Mouse (Mus musculus) ovary, postnatal 36 days (tissue): ENCODE data around the gene Btbd16.
A peak's percentile ranks its signal among the peaks of the same experiment; 100 is the strongest.

ENCODE experiments used
- DNase-seq: peaks from one replicate; pipeline ENCODE4 v3.0.0; 2022; ENCODE audit warnings: low spot score, mixed read lengths

Gene Btbd16

DNA sequence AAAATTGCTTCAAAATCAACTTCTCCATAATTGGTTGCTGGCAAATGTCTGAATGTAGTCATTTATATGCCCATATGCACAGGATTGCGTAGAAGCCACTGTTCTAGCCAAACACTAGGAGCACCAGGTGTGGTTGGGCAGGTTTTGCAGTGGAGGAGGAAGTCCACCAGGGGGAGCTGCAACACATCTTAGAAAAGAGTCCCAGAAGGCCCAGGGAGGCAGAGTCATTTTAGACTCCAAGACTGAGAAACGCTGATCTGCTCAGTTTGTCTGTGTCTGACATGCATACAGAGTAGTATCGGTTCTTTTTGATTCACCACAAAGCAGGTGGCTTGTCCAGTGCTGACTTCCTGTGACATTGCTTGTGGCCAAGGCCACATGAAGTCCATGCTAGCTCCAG lies 3.2 kb upstream of the Btbd16 start:
- DNase-seq, result peak; percentile 75

DNA sequence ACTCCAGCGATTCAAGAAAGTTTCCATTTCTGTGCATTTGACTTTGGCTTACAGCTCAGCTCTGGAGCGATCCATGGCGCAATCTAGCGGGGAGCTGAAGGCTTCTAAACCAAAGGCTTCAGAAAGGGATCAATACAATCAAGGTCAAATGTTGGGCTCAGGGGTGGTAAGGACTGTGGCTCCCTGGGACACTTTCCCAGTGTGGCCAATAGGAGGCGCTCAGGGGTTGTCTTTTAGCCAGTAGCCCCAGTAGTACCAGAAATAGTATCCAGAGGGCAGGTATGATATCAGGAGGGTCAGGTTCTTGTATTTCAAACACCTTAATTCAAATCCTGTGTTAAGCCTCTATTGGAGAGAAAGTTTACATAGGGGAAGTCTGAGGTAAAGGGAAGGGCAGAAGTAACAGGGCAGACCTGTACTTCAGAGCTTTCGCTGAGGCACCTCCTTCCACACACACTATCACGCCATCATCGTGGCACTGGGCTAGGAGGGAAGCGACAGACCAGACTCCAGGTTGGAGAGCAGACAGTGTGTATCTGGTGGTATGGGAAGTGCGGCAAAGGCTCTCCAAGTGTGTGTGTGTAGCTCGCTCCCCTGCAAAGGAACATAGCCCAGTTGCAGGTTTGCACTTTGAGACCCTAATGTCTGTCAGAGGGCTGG lies 568 bp upstream of the Btbd16 start:
- peak; percentile 64 for DNase-seq

DNA sequence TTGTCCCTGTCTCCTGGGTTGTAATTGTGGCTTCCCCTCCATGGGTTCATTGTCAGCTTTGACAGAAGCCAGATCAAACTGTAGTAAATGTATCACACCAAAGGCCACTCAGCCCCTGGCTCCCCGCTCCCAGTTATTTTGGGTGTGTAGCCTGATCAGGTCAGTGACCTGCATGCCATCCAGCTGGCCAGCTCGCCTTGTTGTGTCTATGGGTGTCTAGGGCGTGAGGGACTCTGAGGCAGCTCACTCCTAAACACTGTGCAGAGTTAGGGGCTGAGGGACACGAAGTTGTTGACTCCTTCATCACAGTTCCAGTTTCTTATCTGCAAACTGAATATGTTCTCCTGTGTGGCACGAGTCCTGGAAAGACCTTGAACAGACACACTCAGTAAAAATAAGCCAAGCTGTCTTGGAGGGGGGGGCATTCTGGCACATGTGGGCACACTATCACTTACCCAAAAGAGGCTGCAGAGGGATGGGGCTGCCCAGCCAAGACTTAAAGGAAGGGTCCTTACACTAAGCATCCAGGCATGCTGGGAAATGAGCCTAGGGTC lies 7.1 kb downstream of the Btbd16 start:
- peak; percentile 67 for DNase-seq

DNA sequence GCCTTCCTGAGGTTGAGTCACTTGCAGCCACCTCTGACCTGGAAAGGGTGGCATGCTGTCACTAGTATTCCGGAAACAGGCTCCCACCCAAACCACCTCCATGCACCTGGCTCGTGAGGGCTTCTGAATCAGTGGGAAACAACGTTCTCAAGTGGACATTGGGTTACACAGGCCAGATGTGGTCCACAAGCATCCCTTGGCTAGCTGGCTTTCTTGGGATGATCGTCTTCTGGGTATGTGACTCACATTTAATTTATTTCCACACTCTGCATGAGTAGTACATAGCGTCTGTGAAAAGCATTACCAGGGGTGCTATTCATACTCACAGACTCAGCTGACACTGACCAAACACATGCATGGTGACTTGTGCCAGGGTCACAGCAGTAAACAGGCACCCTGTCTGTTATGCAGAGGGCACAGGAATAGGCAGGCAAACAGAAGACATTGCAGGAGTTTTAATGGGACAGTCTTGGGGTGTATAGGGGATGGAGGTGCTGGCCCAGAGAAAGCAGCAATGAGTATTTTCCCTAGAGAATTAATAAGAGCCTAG lies 8.7 kb downstream of the Btbd16 start:
- no peak for DNase-seq

GRCm38 (mm10) chr7:130785923-130786575 lies 12.2 kb downstream of the Btbd16 start:
- peak; percentile 20 for DNase-seq

GRCm38 (mm10) chr7:130786708-130787107 lies 12.8 kb downstream of the Btbd16 start:
- DNase-seq, result peak; percentile 67

- DNase-seq, result no peak
Observed at GRCm38 (mm10) chr7:130787537-130787936, 13.7 kb downstream of the Btbd16 start.

- DNase-seq, result no peak
Observed at GRCm38 (mm10) chr7:130788950-130789349, 15.1 kb downstream of the Btbd16 start.

DNA sequence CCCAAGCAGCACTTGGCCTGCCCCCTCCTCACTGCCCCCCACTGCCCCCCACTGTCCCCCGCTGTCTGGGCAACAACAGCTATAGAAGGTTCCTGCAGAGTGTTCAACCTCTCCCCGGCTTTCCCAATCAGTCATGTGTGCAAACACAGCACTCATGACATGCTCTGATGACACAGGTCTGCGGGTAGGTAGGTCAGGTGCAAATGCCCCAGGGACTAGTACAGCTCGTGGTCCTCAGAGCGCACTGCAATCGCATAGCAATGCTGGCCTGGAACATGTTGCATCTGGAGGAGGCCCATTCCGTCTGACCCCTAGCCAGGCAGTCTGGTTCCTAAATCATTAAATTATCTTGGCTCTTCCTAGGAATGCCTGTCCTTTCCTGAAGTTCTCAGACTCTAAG lies 15.6 kb downstream of the Btbd16 start:
- no peak for DNase-seq

GRCm38 (mm10) chr7:130793671-130794070 lies 19.8 kb downstream of the Btbd16 start:
- no peak for DNase-seq

- no peak for DNase-seq
Observed at GRCm38 (mm10) chr7:130796786-130797185, 22.9 kb downstream of the Btbd16 start.

DNA sequence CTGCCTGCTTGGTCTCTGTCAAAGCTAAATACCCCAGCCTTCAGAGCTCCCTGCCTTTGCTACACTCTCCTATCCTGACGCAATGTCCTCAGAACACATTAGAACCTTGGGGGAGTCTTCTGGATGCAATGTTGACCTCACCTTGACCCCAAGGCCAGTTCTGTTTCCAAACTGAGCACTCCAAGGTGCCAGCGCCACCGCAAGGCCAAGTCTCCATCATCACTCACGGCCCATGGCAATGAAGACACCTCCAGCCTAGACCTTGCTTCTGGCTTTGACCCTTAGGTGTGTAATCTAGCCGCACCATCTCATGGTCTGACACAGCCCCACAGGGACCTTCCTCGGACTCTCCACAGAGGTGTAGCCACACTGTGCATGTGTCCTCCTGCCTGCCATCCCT lies 23.7 kb downstream of the Btbd16 start:
- DNase-seq, result no peak

DNA sequence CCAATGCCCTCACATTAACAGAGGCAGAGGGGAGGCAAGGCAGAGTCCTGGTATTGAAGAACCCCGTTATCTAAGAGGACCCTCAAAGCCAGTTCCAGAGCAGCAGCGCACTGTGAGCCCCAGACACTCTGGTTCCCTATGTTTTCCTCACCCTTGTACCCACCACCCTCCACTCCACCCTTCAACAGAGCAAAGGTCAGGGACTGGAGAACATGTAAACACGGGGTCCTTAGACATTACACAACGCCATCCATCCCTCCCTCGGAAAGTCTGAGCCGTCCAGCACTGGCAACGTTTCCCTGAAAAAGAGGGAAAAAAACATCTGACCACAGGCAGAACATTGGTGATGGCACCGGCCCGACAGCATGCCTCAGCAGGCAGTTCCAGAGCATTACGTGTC lies 25.5 kb downstream of the Btbd16 start:
- no peak for DNase-seq

DNA sequence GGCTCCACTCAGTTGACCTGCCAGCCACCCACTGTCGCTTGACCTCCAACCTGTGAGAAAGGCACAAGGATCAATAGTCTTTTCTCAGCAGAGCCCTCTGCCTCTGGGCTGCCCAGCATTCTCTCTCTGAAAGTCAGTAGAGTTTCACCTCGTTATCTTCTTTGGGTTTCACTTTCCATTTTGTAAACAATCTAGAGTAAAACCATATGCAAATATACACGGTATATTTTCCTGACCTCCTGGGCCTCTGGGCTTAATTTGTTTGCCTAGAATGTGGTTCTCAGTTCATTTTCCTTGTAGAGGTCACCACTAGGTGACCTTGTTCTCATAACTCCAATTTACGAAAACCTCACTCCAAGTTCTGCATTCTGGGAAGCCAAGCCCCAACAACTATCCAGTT lies 26.8 kb downstream of the Btbd16 start:
- DNase-seq, result no peak

DNA sequence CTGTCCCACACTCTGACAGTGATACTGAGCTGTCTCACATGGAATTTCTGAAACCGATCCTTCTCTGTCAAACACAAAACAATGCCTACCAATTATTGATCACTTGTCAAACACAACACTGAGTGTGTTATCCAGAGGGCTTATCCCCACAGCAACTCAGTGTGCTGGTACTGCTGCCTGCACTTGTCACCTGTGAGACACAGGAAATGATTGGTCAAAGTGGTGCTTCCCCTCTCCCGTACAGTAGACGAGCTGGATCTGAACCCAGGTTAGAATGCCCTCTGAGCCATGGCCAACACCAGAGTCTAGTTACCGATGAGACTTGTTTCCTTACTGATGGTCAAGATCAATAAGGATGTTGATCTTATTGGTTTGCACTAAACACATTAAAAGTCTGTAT lies 27.9 kb downstream of the Btbd16 start:
- DNase-seq, result no peak

- DNase-seq, result no peak
Observed at GRCm38 (mm10) chr7:130803251-130803825, 29.5 kb downstream of the Btbd16 start.

GRCm38 (mm10) chr7:130804991-130805390 lies 31.1 kb downstream of the Btbd16 start:
- no peak for DNase-seq

- peak; percentile 41 for DNase-seq
Observed at GRCm38 (mm10) chr7:130807749-130808148, 33.9 kb downstream of the Btbd16 start.

GRCm38 (mm10) chr7:130808694-130809093 lies 34.8 kb downstream of the Btbd16 start:
- DNase-seq, result no peak

DNA sequence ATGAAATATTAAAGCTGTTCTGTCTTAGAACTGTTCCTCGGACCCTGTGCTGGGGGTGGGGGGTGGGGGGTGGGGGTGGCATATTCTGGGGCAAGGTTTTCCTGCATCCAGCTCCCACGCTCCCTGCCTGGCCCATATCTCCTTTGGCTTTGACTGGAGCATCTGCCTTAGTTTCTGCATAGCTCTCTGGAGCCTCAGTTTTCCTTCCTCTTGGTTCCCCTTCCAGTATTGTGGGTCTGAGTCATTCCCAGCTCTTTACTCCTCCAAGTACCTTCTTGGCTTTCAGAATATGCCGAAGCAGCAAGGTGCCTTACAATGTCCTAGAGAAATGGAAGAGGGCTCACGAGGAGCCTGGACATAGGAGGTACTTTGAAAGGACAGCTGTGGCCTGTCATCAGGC lies 36.4 kb downstream of the Btbd16 start:
- DNase-seq, result no peak

- DNase-seq, result no peak
Observed at GRCm38 (mm10) chr7:130812407-130812806, 38.5 kb downstream of the Btbd16 start.

DNA sequence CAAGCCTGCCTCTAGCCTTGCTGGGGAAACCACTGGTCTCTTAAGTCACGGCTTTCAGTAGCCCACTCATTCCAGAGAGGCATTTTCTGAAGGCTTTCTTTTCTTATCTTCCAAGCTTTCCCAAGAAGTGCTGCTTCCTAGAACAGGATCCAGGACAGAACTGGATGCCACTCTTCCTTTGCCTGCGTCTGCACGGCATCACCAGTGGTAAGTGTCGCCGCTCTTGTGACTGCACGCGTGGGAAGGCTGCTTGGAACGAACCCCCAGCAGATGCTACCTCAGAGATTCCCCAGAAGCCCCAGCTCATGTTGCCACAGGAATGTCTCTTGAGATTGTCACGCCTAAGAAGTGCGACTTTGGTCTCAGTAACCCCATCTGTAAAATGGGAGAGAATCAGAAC lies 41.7 kb downstream of the Btbd16 start:
- no peak for DNase-seq

DNA sequence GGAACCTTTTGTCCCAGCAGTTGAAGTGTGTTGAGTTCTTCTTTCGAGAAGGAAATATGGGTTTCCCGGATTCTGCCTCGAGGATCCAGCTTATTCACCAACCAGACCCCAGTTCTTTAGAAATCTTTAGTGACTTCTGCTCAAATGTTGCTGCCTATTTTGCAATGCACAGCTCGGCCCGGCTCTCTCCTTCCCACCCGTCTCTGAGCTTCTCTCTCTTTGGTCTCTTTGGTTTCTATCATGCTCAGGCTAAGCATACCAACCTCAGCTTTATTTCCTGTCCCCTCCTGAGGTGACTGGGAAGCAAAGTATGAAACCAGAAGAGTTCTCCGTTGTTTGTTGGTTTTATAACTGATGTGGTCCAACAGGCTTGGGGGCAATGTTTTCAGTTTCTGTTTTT lies 42.4 kb downstream of the Btbd16 start:
- no peak for DNase-seq
